Mouse (Mus musculus) heart, adult 2 months (tissue): ENCODE data around the gene Eif4b.

ENCODE experiments used
- CTCF ChIP-seq: fragments of 200-600 bp; IDR thresholded peaks from 2 replicates; pipeline ENCODE4 v1.8.1; 2022; ENCODE audit warnings: antibody characterized with exemption, mild to moderate bottlenecking, moderate library complexity
- EP300 ChIP-seq: fragments of 200-500 bp; IDR thresholded peaks from 2 replicates; pipeline ENCODE4 v1.6.1; 2011; ENCODE audit warnings: low read depth, low read length, control low read depth; ENCODE audit not compliant: insufficient read depth

DNA sequence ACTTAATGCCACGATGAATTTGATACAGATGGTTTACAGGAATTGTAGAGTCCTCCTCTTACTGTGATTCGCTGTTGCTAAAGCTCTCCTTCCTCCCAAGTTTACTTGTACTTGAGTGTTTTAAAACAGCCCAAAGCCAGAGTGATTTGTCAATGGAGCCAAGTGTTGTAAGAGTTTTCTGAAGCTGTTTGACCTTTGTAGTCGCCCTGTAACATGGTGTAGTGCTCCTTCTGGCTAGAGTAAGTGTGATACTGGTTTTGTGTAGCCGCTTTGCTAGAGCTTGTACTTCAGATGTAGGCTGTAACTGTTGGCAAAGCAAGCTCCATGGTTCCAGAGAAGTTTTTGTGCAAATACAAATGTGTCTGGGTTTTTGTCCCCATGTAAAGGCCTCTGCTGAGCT is 18.6 kb downstream of the Eif4b start:
- TF ChIP-seq CTCF (no peak), EP300 (no peak)
